Mouse (Mus musculus) bone marrow, adult 2 months (tissue): ENCODE measurements at regions not wholly inside any gene's neighbourhood (a gene's known extent, or its start where the extent isn't known, plus 50 kb on each side); places are given as distances from the start of the nearest gene placed in this dataset.

Experiments used
- CTCF ChIP-seq: fragments of 200-500 bp; IDR thresholded peaks from 2 replicates; pipeline ENCODE4 v1.5.1; 2011; ENCODE audit warnings: low read length, control low read depth; ENCODE audit not compliant: control insufficient read depth, insufficient read depth
- POLR2A ChIP-seq: fragments of 200-500 bp; IDR thresholded peaks from 2 replicates; pipeline ENCODE4 v1.6.1; 2011; ENCODE audit warnings: low read depth, mild to moderate bottlenecking, control low read depth, low read length, borderline replicate concordance; ENCODE audit not compliant: control insufficient read depth

- no peak for TF ChIP-seq CTCF
- no peak for TF ChIP-seq POLR2A
These were observed 544.5 kb downstream of the Prim2 start for GRCm38 (mm10) chr1:33125062-33125461.
